Mouse (Mus musculus) cerebellum, adult 2 months (tissue): ENCODE measurements around the gene Hnrnpa0.

Experiments
- CTCF ChIP-seq: fragments of 200-500 bp; IDR thresholded peaks from 2 replicates; pipeline ENCODE4 v1.5.1; 2011; ENCODE audit warnings: low read depth, mild to moderate bottlenecking, control low read depth, low read length, moderate library complexity, borderline replicate concordance; ENCODE audit not compliant: insufficient read depth
- POLR2A ChIP-seq: fragments of 200-500 bp; IDR thresholded peaks from 2 replicates; pipeline ENCODE4 v1.6.1; 2011; ENCODE audit warnings: low read length, control low read depth, borderline replicate concordance; ENCODE audit not compliant: insufficient read depth

GRCm38 (mm10) chr13:58078361-58078760 lies 50.0 kb downstream of the Hnrnpa0 start:
- TF ChIP-seq CTCF (no peak), POLR2A (no peak)
